Mouse (Mus musculus) E14TG2a.4 (cell line): ENCODE results near the gene Ivd.

Source experiments
- CTCF ChIP-seq: conservative IDR thresholded peaks from 2 replicates; pipeline ENCODE4 v1.5.1; 2014; ENCODE audit warnings: low read length
- NANOG ChIP-seq: IDR thresholded peaks from 2 replicates; pipeline ENCODE4 v1.6.1; 2014; ENCODE audit warnings: borderline replicate concordance, low read length, mixed read lengths

GRCm38 (mm10) chr2:118910605-118911278 is 49.0 kb downstream of the Ivd start:
- TF ChIP-seq CTCF: no peak
- no peak for TF ChIP-seq NANOG
